Mouse (Mus musculus) forebrain, embryonic 15.5 days (tissue): ENCODE results near the gene Muc13. TPM values are rescaled to one million over a fixed set of nuclear protein-coding genes. Genes with fewer than 3 reads are reported as not detected.
A peak's percentile ranks its signal among the peaks of the same experiment; 100 is the strongest.

Experiments used
- ATAC-seq: fragments of 200-750 bp; cut with Nextera tagmentation; replicated peaks from 2 replicates; pipeline ENCODE4 v1.8.0; 2017; ENCODE audit warnings: mild to moderate bottlenecking, moderate TSS enrichment, moderate library complexity
- H3K27ac ChIP-seq: fragments of 300-500 bp; sonication (generic); replicated peaks from 2 replicates; pipeline ENCODE4 v1.5.1; 2015; ENCODE audit warnings: mild to moderate bottlenecking, inconsistent platforms
- H3K27me3 ChIP-seq: fragments of 300-500 bp; sonication (generic); 2 replicates; pipeline ENCODE4 v1.6.1; 2015; ENCODE audit warnings: inconsistent platforms
- H3K36me3 ChIP-seq: fragments of 300-500 bp; sonication (generic); 2 replicates; pipeline ENCODE4 v1.6.1; 2015; ENCODE audit warnings: mild to moderate bottlenecking, inconsistent platforms
- H3K4me1 ChIP-seq: fragments of 300-500 bp; sonication (generic); 2 replicates; pipeline ENCODE4 v1.6.1; 2015; ENCODE audit warnings: inconsistent platforms
- H3K4me2 ChIP-seq: fragments of 300-500 bp; sonication (generic); replicated peaks from 2 replicates; pipeline ENCODE4 v1.6.1; 2015; ENCODE audit warnings: mild to moderate bottlenecking, inconsistent platforms
- H3K4me3 ChIP-seq: fragments of 300-500 bp; sonication (generic); 2 replicates; pipeline ENCODE4 v1.5.1; 2015; ENCODE audit warnings: mild to moderate bottlenecking, inconsistent platforms
- H3K9ac ChIP-seq: fragments of 300-500 bp; sonication (generic); replicated peaks from 2 replicates; pipeline ENCODE4 v1.6.1; 2015; ENCODE audit warnings: mild to moderate bottlenecking, inconsistent platforms
- H3K9me3 ChIP-seq: fragments of 300-500 bp; sonication (generic); 2 replicates; pipeline ENCODE4 v1.6.1; 2016; ENCODE audit warnings: inconsistent platforms
- WGBS: fragments of 180-500 bp; shearing (Covaris S2); methylation state at CpG from one replicate; pipeline ENCODE4 v1.1.7; 2015; ENCODE audit warnings: mixed read lengths; 5-methylcytosine and 5-hydroxymethylcytosine counted together
- polyA plus RNA-seq: library from polyadenylated mRNA; unstranded; fragments of >200 nt; fragmentation: Nextera tagmentation; extraction: Ambion mirVana; gene quantifications from 2 replicates; pipeline ENCODE4 v1.2.1, GENCODE M21; 2015

Muc13 gene
- polyA plus RNA-seq = not detected in 2 replicates

DNA sequence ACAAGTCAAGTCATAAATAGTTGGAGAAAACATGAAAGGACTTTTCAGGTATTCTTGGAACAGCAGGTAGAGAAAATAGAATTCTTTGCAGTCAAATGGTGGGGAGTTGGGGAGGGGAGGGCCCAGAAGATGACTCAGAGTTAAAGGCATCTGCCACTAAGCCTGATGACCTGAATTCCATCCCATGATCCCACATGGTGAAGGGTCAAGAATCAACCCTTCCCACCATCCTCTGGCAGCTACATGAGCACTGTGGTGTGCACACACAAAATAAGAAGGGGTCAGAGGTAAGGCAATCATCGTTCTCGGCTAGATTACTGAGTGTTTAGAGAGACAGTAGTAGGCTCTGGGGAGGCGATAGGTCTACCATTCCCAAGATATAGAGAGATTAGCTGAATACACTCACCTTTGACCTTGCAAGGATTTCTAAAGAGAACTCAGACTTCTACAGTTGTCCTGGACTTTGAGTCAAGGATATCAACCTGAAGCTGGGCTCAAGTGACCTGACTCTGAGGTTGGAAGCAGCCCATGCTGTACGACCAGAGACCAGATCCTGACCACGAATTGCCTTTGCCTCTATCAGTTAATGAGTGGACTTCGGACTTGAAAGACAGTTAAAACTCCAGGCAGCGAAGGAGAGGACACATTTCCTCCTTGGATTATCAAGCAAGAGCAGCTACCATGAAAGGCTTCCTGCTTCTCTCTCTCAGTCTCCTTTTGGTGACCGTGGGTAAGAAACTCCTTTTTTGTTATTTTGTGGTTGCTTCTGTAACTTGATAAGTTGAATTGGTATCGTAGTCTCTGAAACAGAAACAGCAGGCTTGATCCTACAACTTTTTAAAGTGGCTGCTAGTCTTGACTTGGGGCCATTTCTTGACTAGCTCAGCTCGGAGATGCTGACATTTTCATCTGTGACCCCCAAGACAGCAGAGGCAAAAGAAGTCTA is at the start of gene Muc13:
Gene Muc13, plus strand, starts transcription at position 192 of the 946 bp plus-strand sequence.
- Histone ChIP-seq H3K27me3 (no peaks in the 10 kb centered on the region), H3K4me3 (no peak within 1 kb of the TSS), H3K4me1 (no peaks in the 10 kb centered on the region), H3K9me3 (no peaks in the 10 kb centered on the region), H3K9ac (no peak within 1 kb of the TSS), H3K4me2 (no peak within 1 kb of the TSS), H3K27ac (no peak within 1 kb of the TSS), H3K36me3 (no peaks in the 10 kb centered on the region)
- no peak for ATAC-seq
- 93% methylated on average over 10 of the region's 10 CpGs for WGBS

DNA sequence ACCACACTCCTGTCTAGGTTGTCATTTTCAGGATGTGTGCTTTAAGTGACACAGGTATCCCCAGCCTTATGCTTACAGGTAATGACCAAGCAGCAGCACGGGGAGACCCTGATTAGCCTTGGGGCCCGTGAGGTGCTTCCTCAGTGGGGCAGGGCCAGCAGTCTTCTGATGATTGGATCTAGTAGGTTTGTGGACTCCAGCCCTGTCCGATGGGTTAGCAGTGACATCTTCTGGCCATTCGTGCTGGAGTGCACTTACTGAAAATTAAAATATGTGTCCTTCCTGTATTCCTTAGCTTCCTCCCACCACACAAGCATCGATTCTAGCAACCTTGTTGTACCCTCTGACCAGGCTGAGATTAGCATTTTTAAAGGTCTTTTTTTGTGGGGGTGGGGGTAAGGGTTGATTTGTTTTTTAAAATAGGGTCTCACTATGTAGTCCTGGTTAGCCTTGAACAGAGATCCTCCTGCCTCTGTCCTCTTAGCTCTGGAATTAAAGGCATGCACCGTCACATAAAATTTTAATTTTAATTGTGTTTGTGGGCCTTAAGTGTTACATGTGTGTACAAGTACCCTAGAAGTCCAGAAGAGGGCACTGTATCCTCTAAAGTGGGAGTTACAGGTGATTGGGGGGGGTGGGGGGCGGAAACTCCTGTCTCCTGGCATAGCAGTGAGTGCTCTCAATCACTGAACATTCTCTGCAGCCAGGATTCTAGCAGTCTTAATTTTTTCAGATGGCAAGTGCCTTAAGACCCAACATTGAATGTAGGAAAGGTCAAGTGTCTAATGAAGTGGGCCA is 49.0 kb upstream of the Muc13 start:
- H3K4me2 ChIP-seq = no peak overlapping the region
- no peak; the same call in 1 of the 2 replicates for ATAC-seq
- H3K9ac ChIP-seq = no peak overlapping the region
- H3K27ac ChIP-seq = no peak overlapping the region
- H3K4me1 ChIP-seq = peaks cover 25% of the 10 kb centered on the region
- WGBS = 68% methylated on average over 7 of the region's 7 CpGs
- no peak overlapping the region for H3K4me3 ChIP-seq
- peaks cover 13% of the 10 kb centered on the region for H3K36me3 ChIP-seq
- no peaks in the 10 kb centered on the region for H3K9me3 ChIP-seq
- no peaks in the 10 kb centered on the region for H3K27me3 ChIP-seq

DNA sequence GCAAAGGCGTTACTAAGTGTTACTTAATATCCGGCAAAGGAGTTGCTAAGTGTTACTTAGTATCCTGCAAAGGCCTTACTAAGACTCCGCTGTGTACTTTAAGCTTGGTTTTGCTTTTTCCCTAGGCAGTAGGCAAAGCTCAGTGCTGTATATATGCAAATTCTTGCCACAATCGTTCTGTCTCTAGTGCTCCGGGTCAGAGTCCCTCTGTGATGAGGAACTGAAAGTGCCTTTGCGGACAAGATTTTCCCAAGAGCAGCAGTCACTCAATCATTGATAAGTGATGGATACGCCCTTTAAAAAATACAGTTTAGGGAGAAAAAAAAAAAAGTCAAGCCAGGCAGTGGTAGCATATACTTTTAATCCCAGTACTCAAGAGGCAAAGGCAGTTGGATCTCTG is 48.4 kb upstream of the Muc13 start:
- Histone ChIP-seq H3K4me2 (no peak overlapping the region), H3K9me3 (no peaks in the 10 kb centered on the region), H3K36me3 (peaks cover 13% of the 10 kb centered on the region), H3K27me3 (no peaks in the 10 kb centered on the region), H3K4me3 (no peak overlapping the region), H3K4me1 (peaks cover 19% of the 10 kb centered on the region), H3K9ac (no peak overlapping the region), H3K27ac (no peak overlapping the region)
- WGBS = 81% methylated on average over 7 of the region's 7 CpGs
- no peak for ATAC-seq

DNA sequence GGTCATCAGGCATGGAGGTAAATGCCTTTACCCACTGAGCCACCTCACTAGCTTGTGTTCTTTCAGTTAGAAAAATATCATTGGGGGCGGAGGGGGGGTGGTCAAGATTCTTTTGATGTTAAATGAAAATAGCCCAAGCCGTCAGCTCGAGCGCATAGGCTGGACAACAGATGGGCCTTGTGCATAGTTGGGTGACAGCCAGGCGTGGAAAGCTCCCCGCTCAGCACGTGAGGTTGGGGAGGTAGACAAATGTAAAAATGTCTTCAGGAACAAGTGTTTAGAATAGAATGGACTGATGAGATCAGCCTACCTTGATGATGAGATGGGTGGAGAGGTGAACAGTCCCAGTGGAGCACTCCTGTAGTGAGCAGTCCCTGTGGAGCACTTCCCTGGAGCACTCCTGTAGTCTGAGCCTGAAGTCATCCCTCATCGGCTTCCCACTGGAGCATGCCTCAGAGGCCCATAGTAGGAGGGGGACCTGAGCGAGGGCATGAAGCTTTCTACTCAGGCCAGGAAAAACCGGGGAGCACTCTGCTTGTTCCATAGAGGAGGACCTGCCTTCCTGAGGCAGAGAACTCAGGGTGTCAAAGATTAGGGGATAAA is 47.7 kb upstream of the Muc13 start:
- Histone ChIP-seq H3K36me3 (peaks cover 13% of the 10 kb centered on the region), H3K4me3 (no peak overlapping the region), H3K4me1 (peaks cover 11% of the 10 kb centered on the region), H3K27ac (0 out of 2 replicates have a peak overlapping the region, but pooled peaks have one; percentile 24), H3K9me3 (no peaks in the 10 kb centered on the region), H3K9ac (no peak overlapping the region), H3K4me2 (no peak overlapping the region), H3K27me3 (no peaks in the 10 kb centered on the region)
- 69% methylated on average over 10 of the region's 10 CpGs for WGBS
- ATAC-seq = no peak

DNA sequence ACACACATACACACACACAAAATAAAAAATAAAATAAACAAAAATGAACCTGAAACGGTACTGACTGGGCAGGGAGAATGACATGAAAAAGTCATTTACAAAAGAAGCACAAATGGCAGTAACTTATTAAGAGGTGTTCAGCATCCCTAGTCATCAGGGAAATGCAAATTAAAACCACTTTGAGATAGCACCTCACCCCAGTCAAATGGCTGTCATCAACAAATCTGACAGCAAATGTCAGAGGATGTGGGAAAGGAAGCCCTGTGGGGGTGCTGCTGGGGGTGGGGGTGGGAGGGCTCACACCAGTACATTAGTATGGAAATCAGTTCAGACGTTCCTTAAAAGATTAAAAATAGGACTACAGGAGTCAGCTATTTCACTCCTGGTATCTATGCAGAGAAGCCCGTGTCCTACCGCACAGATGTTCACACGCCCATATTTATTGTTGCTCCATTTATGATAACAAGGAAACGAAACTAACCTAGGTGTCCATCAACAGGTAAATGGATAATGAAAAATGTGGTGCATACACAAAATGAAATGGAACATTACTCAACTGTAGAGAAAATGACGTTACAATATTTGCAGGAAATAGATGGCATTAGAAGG is 46.4 kb upstream of the Muc13 start:
- no peak overlapping the region for H3K4me2 ChIP-seq
- H3K27ac ChIP-seq = no peak overlapping the region
- 71% methylated on average over 7 of the region's 7 CpGs for WGBS
- H3K27me3 ChIP-seq = no peaks in the 10 kb centered on the region
- ATAC-seq = no peak
- no peaks in the 10 kb centered on the region for H3K9me3 ChIP-seq
- H3K9ac ChIP-seq = no peak overlapping the region
- H3K4me1 ChIP-seq = 0 out of 2 replicates have a peak, but pooled peaks cover 4% of the 10 kb centered on the region
- peaks cover 13% of the 10 kb centered on the region for H3K36me3 ChIP-seq
- no peak overlapping the region for H3K4me3 ChIP-seq

DNA sequence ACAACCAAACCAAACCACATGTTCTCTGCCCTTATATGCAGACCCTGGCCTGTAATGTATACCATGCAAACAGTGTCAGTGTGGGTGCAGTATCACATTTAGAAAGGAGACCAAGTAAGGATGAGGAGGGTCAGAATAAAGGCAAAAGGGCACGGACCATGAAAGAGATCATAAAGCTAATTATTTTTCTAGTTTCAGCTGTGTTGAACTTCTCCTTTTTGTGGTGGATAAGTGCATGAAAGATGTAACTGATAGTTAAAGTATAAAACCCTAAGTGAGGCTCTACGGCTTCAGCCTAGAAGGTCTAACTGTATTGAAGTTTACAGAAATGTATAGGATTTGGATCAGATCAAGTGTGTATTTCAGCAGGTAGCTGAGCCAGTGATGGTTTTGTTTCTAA is 45.8 kb upstream of the Muc13 start:
- Histone ChIP-seq H3K4me1 (0 out of 2 replicates have a peak, but pooled peaks cover 4% of the 10 kb centered on the region), H3K4me2 (no peak overlapping the region), H3K36me3 (peaks cover 15% of the 10 kb centered on the region), H3K4me3 (no peak overlapping the region), H3K27me3 (no peaks in the 10 kb centered on the region), H3K9ac (no peak overlapping the region), H3K27ac (no peak overlapping the region), H3K9me3 (no peaks in the 10 kb centered on the region)
- no peak for ATAC-seq
- 89% methylated on average over 2 of the region's 2 CpGs for WGBS

DNA sequence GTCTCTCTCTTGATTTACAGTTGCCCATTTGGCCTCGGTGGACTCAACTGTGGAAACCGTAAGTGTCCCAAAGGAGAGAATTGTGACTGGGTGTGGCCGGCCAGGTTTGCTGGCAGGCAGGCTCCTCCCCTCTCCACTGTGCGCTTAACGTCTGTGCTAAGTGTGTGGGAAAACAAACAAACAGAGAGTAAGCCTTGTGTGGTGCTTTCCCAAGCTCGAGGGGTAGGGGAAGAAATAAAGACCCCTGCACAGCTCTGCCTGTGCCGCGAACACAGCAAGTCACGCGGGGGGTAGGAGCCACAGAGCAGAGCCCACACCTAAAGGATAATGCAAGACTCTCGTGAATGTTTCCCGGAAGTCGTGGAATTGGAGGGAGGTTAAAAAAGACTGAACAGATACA is 42.7 kb upstream of the Muc13 start:
- no peak for ATAC-seq
- H3K4me3 ChIP-seq = no peak overlapping the region
- H3K9ac ChIP-seq = no peak overlapping the region
- no peak overlapping the region for H3K27ac ChIP-seq
- 65% methylated on average over 13 of the region's 13 CpGs for WGBS
- no peak overlapping the region for H3K4me2 ChIP-seq
- 0 out of 2 replicates have a peak, but pooled peaks cover 2% of the 10 kb centered on the region for H3K4me1 ChIP-seq
- peaks cover 12% of the 10 kb centered on the region; the same call in 1 of the 2 replicates for H3K36me3 ChIP-seq
- no peaks in the 10 kb centered on the region for H3K27me3 ChIP-seq
- no peaks in the 10 kb centered on the region for H3K9me3 ChIP-seq

DNA sequence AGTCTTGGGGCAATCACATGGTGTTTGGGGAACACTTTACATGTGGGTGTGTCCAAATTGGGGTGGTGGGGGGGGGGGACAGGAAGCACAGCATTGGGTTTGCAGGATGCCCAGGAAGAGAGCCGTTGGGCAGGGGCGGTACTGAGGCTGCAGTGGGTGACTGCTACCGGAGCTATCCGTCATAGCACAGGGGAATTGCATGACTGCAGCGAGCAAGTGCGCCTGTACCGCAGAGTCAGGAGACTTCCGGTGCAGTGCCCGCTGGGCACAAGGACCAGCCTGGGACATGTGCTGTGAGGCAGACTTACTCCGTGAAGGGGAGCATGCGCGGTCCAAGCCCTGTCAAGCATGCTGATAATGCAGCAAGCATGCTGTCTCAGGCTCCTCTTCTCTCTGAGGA is 42.2 kb upstream of the Muc13 start:
- H3K4me3 ChIP-seq = no peak overlapping the region
- H3K4me2 ChIP-seq = no peak overlapping the region
- peaks cover 12% of the 10 kb centered on the region; the same call in 1 of the 2 replicates for H3K36me3 ChIP-seq
- H3K27ac ChIP-seq = no peak overlapping the region
- H3K9ac ChIP-seq = no peak overlapping the region
- WGBS = 81% methylated on average over 12 of the region's 12 CpGs
- H3K9me3 ChIP-seq = no peaks in the 10 kb centered on the region
- H3K4me1 ChIP-seq = no peaks in the 10 kb centered on the region
- no peak for ATAC-seq
- H3K27me3 ChIP-seq = no peaks in the 10 kb centered on the region

DNA sequence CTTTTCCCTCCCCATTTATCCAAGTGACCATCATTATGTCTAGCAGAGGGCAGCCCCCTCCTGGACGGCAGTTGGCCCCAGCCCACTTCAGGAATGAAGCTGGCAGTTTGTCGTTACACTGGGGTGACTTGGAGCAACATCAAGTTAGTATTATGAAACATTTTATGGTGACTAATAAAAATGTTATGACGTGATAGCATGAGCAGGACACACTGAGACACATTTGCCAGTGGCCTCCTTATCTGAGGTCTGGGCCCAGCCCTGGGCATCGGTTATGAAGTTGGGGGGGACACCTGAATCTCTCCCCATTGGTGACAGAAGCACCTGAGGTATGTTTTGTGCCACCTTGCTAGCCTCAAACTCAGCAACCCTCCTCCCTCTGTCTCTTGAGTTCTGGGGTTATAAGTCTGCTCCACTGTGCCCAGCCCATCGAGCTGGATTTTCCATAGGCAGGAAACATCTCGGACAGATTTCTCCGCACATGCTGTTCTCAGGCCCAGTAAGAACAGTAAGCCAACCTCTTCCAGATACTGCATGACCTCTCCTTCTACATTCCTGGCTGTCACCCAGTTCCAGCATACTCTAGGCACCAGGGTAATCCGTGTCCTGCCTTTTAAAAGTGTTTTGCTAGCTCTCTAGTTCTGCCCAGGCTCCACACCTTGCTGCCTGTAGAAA is 40.8 kb upstream of the Muc13 start:
- no peak overlapping the region for H3K27ac ChIP-seq
- ATAC-seq = no peak
- 92% methylated on average over 8 of the region's 8 CpGs for WGBS
- no peaks in the 10 kb centered on the region for H3K9me3 ChIP-seq
- H3K9ac ChIP-seq = no peak overlapping the region
- no peak overlapping the region for H3K4me3 ChIP-seq
- no peaks in the 10 kb centered on the region for H3K27me3 ChIP-seq
- no peaks in the 10 kb centered on the region for H3K4me1 ChIP-seq
- peaks cover 14% of the 10 kb centered on the region; the same call in 1 of the 2 replicates for H3K36me3 ChIP-seq
- no peak overlapping the region for H3K4me2 ChIP-seq

DNA sequence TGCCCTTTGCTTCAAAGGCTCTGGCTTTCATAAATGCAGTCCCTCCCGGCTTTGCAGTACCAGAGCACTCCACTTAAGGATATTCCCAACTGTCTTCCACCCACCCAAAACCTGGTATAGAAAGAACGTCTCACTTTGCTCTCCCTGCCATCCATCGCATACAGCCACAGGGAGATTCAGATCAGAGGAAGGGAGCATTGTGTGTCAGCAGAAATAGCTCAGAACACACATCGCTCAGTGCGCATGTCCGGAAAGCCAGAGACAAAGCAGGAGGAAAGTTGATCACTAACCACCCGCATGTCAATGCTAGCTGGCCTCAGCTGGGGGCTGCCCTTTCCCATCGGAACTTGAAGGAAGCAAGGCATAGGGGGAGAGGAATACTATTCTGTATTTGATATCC is 38.5 kb upstream of the Muc13 start:
- Histone ChIP-seq H3K4me3 (no peak overlapping the region), H3K27me3 (no peaks in the 10 kb centered on the region), H3K27ac (no peak overlapping the region), H3K9me3 (no peaks in the 10 kb centered on the region), H3K4me1 (no peaks in the 10 kb centered on the region), H3K9ac (no peak overlapping the region), H3K4me2 (no peak overlapping the region), H3K36me3 (peaks cover 15% of the 10 kb centered on the region; the same call in 1 of the 2 replicates)
- 77% methylated on average over 8 of the region's 8 CpGs for WGBS
- no peak for ATAC-seq

DNA sequence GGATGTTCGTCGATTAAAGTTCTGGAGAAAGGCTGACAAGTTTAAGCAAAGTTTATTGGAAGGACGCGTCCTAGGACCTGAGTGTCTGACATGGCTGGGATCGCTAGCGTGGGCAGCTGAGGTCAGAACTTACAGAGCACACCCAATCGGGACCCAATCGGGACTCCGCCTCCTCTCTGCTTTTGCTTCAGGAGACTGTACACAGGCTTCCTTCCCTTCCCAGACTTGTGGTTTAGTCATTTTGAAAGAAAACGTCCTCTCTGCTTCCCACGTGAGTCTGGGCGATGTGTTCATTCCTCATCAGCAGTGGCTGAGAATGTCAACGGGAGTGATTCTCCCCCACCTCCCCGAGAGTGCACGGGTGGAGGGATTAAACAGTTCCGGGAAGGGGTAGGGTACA is 37.9 kb upstream of the Muc13 start:
- Histone ChIP-seq H3K36me3 (peaks cover 15% of the 10 kb centered on the region; the same call in 1 of the 2 replicates), H3K4me2 (no peak overlapping the region), H3K4me3 (no peak overlapping the region), H3K9ac (no peak overlapping the region), H3K27ac (no peak overlapping the region), H3K27me3 (no peaks in the 10 kb centered on the region), H3K9me3 (no peaks in the 10 kb centered on the region), H3K4me1 (no peaks in the 10 kb centered on the region)
- ATAC-seq = no peak
- WGBS = 64% methylated on average over 16 of the region's 16 CpGs
